Mouse (Mus musculus) thymus, postnatal 36 days (tissue): ENCODE measurements around the gene Man1a2.
A peak's percentile ranks its signal among the peaks of the same experiment; 100 is the strongest.

Experiments used
- DNase-seq, 2 experiments: peaks; one replicate each; pipeline ENCODE4 v3.0.0; 2022; ENCODE audit warnings: mixed read lengths in 2 of 2

The Man1a2 gene

DNA sequence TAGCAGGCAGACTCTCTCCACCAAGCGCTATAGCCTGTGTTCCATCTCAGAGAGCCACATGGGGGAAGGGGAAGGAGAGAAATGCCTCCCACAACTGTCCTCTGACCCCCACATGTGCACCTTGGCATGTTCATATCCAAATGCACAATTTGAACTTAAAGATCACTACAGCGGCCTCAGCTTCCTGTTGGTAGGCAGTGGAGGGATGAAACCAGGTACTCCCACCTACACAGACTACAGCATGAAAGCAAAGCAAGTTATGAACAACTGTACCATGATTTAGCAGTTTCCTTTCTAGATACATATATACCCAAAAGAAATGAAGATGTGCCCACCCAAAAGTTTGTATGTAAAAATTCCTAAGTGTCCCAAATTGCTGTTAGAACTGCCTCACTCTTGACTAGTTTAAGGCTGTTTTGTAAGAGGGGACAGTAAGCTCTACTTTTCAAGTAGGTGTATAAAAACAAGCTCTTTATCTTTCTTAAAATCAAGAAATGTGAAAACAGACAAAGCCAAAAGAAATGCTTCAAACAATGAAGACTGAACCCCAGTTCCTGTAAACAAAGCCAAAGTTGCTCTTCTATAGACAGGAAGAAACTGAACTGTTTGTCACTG, 123.6 kb downstream of the Man1a2 start:
- DNase-seq = peak; percentile 23 to 25

DNA sequence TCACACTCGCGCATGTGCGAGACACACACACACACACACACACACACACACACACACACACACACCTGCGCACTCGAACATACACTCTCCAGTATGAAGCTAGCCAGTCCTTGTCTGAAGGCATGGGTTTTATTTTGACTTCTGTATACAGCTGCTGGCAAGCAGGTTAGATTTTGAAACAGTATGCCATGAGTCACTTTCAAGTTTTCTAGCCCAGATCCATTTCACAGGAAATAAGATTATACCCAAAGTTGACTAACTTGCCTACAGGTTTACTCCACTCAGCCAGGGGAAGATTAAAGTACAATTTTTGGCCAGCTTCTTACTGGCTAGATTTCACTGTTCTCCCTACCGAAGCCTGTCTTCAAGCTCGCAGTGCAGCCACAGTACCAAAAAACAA, 125.9 kb downstream of the Man1a2 start:
- DNase-seq = no peak

DNA sequence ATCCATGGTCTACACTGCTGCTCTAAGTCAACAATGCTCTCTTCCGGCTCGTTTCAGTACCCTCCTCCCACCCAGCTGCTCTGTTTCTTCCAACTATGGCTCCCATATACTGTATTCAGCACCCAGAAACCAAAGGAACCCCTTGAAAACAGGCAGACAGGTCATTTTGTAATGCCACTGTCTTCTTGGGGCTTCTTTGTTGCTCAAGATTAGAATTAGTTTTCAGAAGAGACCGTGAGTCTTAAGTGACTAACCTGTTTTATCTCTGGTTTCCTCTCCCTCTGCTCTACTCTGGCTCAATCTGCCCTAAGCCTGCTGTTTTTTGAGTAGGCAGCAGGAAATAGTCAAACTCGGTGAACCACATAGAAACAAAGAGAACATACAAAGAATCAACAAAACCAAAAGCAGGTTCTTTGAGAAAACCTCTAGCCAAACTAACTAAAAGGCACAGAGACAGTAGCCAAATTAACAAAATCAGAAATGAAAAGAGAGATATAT, 127.0 kb downstream of the Man1a2 start:
- DNase-seq = no peak

DNA sequence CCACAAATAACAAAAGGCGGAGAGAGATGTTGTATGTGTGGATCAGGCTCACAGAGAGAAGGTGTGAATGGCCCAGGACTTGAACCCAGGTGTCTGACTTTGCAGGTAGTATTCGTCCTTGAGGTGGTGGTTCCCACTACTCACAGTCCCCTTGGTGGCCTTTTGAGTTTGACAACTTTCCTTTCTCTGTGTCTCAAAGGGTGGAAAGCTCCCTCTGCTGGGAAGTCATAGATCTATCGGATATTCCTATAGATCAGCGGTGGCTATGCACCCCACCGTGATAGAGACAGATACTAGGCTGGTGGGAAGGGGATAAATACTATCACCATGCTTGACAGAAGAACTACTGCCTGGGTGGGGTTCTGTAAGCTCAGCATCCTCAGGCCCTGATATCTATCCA, 130.5 kb downstream of the Man1a2 start:
- DNase-seq = no peak

DNA sequence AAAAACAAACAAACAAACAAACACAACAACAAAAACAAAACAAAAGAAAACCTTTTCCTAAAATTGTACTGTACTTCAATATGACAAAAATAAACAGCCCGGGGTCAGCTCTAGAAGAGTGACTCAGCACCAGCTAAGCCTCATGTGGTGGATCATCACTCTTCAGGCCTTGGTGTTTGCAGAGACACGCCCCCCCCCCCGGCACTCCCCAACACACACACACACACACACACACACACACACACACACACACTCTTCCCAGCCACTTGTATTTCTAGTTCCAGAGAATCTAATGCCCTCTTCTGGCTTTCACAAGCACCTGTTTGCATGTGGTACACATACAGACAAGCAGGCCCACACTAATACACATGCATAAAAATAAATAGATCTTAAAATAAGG, 133.1 kb downstream of the Man1a2 start:
- no peak for DNase-seq

DNA sequence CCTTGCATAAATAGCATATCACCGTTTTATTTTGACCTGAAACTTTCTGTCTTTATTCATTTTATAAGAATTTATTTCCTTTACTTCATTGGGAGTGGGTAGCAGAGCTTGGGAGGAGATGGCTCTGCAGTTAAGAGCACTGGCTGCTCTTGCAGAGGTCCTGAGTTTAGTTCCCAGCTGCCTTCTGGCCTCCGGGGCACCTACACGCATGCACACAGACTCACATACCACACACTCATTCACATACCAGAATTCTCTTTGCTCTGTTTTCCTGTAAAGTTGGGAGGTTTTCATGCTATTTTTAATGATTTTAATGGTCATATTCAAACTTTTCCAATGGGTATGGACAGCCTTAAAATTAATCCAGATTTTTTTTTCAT, 137.4 kb downstream of the Man1a2 start:
- no peak for DNase-seq

DNA sequence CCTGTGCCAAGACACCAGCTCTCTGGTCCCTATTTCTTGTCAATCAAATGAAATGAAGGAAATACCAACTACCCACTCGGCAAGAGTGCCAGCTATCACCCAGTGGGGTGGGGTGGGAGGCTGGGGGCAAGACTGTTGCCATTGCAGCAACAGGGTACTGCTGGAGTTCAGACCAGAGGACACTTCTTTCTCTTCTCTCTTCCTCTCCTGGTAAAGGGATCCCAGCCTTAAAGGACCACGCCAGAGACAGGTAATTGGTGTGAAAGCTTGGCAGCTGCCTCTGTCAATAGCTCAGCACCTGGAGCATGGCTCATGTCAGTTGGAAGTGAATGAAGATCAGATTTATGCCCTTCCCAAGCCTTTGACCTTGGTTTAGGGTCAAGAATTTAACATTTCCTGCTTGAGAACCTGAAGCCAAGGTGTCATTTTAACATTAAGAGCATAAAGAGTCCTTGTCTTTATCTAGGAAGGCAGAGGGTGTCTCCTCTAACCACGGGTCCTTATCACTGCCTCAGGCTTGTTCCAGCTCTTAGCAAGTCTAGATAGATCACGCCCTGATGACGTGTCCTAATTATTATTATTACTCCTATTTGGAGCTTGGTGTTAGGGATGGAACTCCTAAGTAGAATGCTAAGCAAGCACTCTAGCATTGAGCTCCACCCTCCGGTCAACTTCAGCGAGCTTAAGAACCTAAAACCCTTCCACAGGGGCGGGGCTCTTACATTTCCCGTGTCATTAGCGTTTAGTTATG, 138.0 kb downstream of the Man1a2 start:
- no peak for DNase-seq

DNA sequence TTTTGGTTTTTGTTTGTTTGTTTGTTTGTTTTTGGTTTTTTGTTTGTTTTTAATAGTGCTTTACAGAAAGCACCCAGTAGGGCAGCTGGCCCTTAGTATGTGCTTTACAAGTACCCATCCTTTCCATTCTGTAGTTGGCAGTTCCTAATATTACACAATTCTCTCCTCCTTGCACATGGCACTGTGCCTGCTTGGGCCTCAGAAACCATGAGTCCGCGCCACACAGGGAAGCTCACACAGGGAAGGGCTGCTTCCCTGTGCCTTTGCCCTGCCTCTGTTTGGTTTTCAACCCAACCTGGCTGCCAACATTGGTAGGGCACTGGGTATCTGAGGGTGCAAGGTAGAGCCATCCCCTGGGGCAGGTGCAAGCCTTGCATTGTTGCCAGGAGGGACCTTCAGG, 148.6 kb downstream of the Man1a2 start:
- DNase-seq = no peak

DNA sequence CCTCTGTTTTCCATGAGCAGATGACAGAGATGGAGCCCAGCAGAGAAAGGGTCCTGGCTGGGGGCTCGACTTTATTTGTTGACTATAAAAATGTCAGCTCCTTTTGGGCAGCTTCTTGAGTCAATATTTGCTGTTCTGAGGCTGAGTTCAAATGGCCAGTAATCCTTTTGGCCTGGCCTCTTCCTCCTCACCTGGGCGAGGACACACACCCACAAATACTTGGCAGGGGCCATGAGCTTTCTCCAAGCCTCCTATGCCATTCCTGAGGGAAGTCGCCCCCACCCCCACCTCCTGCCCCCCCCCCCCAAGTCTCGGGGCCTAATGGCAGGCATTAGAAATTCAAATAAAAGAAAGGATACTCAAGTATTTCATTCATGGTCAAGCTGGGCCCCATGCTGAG, 149.4 kb downstream of the Man1a2 start:
- no peak for DNase-seq

DNA sequence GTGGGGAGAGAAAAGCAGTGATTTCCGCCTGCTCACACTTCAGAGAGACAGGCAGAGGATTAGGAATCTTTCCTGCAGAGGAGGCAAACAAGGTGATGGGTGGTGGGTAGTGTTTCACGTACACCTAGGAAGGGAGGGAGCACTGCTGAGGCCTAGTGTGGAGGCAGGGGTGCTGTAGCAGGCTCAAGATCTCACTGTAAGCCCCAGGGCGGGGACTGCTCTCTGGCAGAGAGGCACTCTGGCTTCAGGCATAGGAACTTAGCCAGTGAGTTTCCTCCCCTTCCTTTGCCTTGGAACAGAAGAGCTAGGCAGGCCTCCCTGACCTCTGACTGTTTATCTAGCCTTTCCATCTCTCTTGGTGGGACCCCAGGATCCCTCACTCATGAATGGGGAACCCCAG, 150.0 kb downstream of the Man1a2 start:
- no peak for DNase-seq

DNA sequence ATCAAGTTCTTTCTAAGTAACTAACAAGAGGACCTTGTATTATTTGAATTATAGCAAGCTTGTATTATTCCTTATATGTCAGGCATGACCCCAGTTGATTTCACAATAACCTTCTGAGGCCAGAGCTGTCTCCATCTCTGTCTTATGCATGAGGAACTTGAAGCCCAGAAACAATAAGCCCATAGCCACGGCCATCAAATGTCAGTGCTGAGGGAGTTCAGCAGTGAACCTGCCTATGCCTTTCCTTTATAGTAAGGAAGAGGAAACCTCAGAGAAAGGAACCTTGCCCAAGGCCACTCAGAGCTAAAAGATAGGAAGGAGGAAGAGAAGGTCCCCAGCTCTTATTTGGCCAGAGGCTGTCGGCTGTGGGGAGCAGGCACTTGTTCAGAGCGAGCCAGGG, 150.9 kb downstream of the Man1a2 start:
- no peak for DNase-seq

DNA sequence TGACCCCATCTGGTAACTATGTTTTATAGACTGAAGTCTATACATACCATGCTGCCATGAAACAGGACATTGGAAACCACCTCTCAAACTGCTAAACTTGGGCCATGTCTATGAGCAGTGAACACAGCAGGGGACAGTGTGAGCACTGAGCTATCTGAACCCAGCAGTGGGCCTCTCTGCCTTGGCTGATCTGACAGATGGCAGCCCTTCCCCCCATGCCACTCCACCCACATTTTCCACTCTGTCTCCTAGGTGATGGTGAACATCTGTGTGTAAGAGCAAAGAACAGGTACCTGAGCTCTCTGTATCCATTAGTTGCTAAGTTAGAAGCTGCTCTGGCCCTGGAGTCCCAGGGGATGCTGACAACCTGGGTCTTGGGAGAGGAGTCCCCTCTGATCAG, 151.9 kb downstream of the Man1a2 start:
- DNase-seq = peak in 1 of 2 experiments; percentile 20

DNA sequence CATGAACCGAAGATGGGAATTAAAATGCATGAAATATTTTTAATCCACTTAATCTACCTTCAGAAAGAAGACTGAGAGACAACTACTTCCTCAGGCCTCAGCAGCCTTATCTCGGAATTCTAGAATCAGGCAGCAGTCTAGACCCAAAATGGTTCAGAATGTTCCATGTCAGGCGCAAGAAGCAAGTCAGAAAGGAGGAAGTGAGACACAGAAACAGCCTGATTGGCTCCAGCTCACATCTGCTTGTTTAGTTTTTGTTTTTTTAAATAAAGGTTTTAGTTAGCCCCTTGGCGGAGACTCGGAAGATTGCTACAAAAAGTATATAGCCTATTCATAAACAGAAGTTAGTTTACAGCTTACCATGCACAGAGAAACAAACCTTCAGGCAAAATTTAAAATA, 154.4 kb downstream of the Man1a2 start:
- no peak for DNase-seq

DNA sequence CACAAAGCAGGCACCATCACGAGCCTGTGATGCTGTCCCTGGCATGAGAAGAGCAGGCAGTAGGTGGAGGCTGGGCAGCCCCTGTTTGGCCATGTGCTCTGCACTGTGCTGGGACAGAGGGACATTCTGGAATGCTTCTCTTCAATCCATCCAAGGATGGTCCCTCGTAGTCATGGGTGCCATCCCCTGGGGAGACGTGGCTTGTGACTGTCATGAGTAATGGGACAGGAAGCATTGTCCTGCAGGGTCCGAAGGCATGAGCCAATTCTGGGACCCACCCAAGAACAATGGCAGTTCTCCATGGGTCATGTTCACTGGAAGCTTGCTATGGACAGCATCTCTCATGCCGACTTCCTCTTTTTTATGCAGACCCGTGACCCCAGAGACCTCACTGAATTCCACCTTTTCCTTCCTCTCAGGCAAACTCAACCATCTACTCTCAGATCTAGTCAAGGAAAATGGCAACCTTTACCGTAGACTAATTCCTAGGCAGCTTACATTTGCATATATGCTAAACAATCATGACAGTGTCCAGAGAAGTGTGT, 155.0 kb downstream of the Man1a2 start:
- DNase-seq = no peak

DNA sequence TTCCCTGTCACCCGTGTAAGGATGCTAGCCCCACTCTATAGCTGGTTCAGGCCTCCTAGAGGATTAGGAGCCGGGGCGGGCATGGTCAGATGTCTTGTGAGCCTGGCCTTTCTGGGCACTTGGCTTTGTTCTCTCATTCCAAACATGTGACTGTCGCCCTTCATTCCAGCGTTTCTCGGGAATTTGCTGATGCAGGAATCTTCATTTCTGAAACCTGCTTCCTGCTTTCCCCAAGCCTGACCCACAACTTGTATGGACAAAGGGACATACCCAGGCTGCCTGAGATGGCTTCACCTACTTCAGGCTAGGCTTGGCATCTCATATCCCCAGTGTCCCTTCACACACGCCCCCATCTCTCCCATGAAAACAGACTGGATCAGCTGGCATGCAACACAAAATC, 162.6 kb downstream of the Man1a2 start:
- DNase-seq = no peak

DNA sequence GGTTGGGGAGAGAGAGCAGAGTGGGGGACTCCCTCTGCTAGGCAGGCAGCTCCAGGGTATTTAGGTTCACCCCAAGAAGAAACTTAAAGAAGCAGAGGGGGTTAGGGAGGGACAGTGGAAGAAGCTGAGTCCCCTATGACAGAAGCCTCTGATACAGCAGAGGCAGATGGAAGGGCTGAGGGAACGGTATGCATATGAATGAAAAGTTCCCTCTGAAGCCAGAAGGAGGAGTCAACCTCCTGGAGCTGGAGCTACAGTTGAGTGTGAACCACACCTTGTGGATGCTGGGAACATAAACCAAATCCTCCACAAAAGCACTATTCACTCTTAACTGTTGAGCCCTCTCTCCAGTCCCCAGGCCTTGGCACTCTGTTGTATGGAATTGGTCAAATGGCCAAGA, 163.7 kb downstream of the Man1a2 start:
- no peak for DNase-seq

DNA sequence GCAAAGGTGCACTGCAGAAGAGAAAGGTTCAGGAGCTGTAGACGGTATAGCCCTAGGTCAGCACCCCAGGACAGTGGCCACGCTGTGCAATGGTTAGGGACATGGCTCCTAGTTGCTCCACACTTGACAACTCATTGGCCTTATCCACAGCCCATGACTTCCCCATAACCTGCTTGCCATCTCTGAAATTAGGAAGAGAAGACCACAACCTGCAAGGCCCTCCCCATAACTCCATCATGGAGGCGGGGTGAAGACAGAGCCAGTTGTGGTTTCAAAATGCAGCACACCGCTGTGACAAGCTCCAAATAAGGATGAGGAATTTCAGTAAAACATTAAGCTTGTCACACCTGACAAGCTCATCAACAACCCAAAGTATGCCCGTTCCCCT, 169.6 kb downstream of the Man1a2 start:
- no peak for DNase-seq

DNA sequence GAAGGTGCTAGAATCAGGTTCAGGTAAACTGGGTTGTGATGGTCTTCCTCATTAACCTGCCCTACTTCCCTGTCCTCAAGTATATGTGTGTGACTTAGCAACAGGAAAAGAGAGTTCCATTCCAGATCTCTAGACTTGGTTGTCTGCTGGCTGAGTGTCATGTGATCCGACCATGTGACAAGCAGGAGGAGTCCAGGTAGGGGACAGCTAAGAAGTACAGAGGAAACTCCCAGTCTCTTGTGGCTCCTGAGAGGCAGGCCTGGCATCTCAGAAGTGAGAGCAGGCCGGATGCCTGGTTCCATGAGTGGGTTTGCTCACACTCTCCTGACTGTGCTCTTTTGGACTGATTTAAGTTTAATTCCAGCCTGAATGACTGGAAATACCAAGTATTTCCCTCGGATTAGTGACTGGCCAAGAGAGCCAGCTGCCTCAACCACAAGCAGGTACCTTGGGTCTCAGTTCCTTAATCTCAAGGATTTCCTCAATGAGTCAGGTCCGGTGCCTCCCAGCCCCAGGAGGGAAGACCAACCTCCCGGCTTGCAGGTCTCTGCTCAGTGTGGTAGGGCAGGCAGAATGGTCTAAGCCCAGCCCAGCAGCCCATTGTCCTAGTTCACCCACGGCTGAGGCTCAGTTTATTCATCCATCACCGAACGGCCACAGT, 170.1 kb downstream of the Man1a2 start:
- DNase-seq = no peak
